Mouse (Mus musculus) cerebellum, postnatal 4 days (tissue): ENCODE results near the gene Faf1.

Source experiments
- DNase-seq, 2 experiments: peaks; one replicate each; pipeline ENCODE4 v3.0.0; 2022; ENCODE audit warnings: low spot score in 2 of 2, mixed read lengths in 1 of 2

The Faf1 gene

GRCm38 (mm10) chr4:109978858-109979340 is 302.5 kb downstream of the Faf1 start:
- no peak for DNase-seq

GRCm38 (mm10) chr4:109979461-109980320 is 303.3 kb downstream of the Faf1 start:
- DNase-seq: peak in 1 of 2 experiments; percentile 15

GRCm38 (mm10) chr4:109980321-109981082 is 304.1 kb downstream of the Faf1 start:
- no peak for DNase-seq

GRCm38 (mm10) chr4:109981083-109981870 is 304.9 kb downstream of the Faf1 start:
- no peak for DNase-seq

GRCm38 (mm10) chr4:109981871-109982680 is 305.7 kb downstream of the Faf1 start:
- peak in 1 of 2 experiments; percentile 16 for DNase-seq

GRCm38 (mm10) chr4:109982681-109983265 is 306.4 kb downstream of the Faf1 start:
- DNase-seq: no peak

- no peak for DNase-seq
Measured at GRCm38 (mm10) chr4:109983281-109984001, 307.1 kb downstream of the Faf1 start.

- DNase-seq: no peak
Measured at GRCm38 (mm10) chr4:109984011-109984411, 307.6 kb downstream of the Faf1 start.

GRCm38 (mm10) chr4:109984496-109985423 is 308.4 kb downstream of the Faf1 start:
- no peak for DNase-seq

GRCm38 (mm10) chr4:109985424-109986172 is 309.2 kb downstream of the Faf1 start:
- no peak for DNase-seq

GRCm38 (mm10) chr4:109986301-109986700 is 309.9 kb downstream of the Faf1 start:
- DNase-seq: no peak

GRCm38 (mm10) chr4:109986748-109987355 is 310.5 kb downstream of the Faf1 start:
- no peak for DNase-seq

GRCm38 (mm10) chr4:109987560-109988362 is 311.4 kb downstream of the Faf1 start:
- no peak for DNase-seq

- no peak for DNase-seq
Measured at GRCm38 (mm10) chr4:109988411-109988810, 312.0 kb downstream of the Faf1 start.

- no peak for DNase-seq
Measured at GRCm38 (mm10) chr4:109989213-109989612, 312.8 kb downstream of the Faf1 start.

GRCm38 (mm10) chr4:110006044-110006443 is 329.7 kb downstream of the Faf1 start:
- DNase-seq: no peak
